Mouse (Mus musculus): ENCODE measurements around the gene Iqcf1.

Gene Iqcf1

DNA sequence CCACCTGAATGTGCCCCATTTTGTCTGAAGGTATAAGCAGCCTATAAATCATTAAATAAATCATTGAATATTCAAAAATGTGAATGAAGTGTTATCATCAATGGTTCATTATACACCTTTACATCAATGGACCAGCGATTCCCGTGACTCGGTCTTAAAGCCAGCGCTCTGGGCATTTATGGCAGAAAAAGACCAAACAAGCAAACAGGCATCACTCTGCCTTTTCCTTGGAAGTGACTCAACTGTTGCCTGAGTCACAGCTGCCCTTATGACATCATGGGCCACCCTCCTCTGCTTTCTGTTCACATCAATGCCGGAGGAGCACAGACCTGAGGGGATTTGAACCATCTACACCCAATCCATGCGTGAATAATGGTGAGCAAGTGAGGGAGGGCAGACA is at the start of gene Iqcf1:
Gene Iqcf1, plus strand, starts transcription at position 301 of the 400 bp plus-strand sequence.
- DNase-seq, result peak; percentile 76

DNA sequence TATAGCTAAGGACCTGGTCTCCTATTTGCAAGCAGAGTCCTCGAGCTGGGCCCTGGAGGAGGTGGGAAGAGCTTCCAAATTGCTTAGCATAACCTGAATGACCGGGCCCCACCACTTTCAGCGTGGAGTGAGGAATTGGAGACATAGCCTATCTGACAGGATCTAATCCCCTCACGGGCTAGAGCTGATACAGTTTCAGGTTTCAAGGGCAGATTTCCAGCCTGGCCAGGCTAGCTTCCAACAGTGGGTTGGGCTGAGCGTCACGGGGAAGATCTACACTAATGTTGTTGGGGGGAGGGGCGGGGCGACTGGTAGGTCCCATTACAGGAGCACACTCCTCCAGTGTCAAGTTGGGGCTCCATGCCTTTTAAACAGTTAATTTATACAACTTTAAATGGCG is 49.1 kb upstream of the Iqcf1 start:
- DNase-seq, result peak; percentile 95

DNA sequence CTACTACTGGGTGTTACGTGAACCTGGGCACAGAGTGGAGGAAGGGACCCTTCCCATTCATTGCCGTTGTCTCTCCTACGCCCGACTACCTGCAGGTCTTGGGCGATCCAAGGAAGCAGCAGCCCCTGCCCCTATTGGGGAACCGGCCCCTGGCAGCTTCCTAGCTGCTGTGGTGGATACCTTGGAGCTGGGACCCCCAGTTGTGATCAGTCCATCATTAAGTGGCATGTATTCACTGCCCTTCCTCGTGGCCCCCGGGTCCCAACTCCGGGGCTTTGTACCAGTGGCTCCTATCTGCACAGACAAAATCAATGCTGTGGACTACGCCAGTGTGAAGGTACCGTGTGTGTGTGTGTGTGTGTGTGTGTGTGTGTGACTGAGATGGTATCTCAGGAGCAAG is 48.5 kb upstream of the Iqcf1 start:
- DNase-seq, result peak; percentile 92

DNA sequence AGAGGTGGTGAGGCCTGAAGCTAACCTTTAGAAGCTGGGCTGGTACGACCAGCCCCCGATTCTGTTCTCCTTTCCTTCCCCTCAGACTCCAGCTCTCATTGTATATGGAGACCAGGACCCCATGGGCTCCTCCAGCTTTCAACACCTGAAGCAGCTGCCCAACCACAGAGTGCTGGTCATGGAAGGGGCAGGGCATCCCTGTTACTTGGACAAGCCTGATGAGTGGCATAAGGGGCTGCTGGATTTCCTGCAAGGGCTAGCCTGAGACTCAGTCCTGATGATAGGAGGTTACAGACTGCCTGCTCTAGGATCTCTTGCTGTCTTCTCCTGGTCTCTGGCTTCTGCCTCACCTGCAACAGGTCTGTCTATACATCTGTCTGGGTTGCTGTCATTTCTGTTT is 47.9 kb upstream of the Iqcf1 start:
- peak; percentile 92 for DNase-seq

DNA sequence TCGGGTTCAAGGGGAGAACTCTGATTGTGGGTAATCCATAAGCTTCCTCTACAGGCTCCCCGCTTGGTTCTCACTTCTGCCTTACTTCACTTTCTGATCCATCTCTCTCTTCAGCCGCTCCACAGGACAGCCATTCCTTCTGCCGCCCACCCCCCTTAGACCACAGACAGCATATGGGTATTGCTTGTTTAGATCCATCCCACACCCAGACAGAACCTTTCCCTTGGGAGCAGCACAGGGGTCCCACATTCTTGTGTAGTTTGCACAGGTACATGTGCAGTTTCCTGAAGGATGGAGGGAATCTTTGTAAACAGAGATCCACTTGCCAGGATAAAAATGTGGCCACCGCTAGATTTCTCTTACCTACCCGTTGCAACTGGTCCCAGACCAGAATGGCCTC is 47.4 kb upstream of the Iqcf1 start:
- no peak for DNase-seq

DNA sequence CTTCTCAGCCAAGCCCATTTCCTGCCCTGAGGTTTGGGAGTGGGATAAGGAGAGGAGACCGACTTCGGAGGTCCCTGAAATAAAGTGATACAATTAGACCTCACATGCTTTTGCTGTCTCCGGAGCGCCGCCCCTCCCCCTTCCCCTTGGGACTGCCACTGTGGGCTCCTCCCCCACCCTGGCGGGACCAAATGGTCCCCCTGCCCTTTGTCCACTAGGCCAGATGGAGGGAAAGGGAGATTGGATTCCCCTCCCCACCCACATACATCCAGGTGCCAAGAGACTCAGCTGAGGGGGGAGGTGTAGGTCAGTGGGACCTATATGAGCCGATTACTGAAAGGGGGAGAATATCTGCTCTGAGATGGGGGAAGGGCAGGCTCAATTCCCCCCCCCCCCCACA is 46.9 kb upstream of the Iqcf1 start:
- DNase-seq, result peak; percentile 96

DNA sequence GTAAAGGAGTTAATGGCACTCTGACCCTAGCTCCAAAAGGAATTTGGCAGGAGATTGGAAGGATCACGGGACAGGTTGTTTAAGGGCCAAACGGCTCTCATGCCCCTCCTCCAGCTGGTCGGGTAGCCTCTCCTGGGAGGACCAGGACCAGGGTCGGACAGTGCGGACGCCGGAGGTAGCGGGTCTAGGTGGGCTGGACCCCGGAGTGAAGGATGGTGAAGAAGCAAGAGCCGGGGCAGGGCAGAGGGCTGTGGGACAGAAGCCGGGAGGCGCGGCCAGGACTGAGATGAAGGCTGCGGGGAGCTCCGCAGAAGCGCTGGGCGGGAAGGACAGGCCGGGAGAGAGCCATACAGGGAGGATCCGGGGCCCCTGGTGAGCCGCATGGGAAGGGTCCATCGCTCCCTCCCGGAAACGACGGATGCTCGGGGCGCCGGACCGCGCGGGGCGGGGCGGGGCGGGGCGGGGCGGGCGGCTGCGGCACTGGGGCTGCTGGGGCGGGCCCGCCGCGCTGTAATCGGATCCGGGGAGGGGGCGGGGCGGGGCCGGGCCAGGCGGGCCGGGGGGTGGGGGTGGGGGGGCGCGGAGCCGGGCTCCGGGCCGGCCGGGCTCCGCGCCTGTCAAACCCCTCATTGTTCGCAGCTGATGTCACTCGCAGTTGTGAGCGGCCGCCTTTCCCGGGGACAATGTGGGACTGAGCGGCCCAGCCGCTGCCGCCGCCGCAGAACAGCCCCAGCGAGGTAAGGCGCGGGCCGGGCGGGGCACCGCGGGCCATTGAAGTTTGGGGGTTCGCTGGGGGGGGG is 46.3 kb upstream of the Iqcf1 start, which contains the start of gene Pcbp4:
Gene Pcbp4, plus strand, starts transcription at position 21 of the 800 bp plus-strand sequence.
- peak; percentile 98 for DNase-seq

DNA sequence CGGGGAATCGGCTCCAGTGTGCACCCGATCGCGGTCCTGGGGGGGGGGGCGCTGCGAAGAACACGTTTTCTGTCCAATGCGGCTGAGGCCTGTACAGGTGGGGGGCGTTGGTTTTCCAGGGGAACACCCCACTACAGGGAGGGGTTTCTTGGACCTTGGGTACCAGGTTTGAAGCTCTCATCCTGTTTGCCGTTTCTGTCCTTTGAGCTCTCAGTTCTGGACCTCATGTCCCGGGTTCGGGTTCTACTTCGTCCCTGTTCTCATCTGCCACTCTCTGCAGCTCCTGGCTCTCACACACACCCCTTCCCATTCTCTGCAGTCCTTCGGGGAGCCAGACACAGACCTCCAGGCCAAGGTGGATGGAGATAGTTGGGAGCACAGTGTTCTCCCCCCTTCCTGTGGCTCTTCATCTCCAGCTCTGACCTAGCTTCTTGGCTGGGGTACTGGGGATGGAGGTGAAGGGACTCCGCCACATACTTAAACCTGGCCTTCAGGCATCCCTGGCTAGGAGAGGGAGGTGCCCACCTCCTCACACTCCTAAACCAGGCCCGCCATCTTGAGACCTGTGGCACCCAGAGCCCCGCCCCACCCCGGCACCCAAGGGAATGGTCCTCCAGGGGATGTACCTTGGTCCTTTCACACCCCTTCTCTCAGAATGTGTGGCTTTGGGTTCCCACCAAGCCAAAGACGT is 45.6 kb upstream of the Iqcf1 start:
- peak; percentile 95 for DNase-seq

DNA sequence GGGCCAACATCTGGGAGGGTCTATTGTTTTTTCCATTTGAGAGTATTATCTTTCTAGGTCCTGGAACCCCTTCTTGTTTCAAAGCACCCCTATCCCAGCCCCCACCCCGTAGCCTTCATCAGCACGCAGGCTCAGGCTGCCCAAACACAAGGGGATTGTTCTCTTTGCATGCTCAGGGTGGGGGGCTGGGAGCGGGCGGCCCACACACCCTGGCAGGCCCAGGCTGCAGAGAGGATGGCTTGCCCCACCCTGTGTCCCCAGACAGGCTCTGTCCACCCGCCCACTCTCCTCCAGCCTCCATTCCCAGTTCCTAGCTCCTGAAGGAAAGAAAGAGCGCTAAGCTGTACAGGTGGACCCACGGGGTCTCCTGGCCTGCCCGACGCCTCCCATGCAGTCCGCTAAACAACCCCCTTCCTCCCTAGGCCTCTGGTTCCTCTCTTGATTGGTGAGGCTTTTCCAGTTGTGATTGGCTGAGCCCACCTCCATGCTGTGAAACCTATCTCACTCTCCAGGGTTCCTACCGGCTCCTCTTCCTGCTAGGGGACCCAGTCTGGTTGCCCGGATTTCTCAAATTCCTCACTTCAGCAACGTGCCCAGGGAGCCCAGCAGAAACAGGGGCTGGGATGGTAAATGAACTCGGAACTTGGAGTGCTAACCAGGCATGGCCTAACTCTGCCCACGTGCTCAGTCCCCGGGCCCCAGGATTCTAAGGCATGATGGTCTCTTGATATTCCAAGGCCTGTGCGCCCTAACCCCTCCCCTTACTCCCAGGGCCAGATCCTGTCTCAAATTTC is 44.7 kb upstream of the Iqcf1 start:
- DNase-seq, result peak; percentile 95

DNA sequence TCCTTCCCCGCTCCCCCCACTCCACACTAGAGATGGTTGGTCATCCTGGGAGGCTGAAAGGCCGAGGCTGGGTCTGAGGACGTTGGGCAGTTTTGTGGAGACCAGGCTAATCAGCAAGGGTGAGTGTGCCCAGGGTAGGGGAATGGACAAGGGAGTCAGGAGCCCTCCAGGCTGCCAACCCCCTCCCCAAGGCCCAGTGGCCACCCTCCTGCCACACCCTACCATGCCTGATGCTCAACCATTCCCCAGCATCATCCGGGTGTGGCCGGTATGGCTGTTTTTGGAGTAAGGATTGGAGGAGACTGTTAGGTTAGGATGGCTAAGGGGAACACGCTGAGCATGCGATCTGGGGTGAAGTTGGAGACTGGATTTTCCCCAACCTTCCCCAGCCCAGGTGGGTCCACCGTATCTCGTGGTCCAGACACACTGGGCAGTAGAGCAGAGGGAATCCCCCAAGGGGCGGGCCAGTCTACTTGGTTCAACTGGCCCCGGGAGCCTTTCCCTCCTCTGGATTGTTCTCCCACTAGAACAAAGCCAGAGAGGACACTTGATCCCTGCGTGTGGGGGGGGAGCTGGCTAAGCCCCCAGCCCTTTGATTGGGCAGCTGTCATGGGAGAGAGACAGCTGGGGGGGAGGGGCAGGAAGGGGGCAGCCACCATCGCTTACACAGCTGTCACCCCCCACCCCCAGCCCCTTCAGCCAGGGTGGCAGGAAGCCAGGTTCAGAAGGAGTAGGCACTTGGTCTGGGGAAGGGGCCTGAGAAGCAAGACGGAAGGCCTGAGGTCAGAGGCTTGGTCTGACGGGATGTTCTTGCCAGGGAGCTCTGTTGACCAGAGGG is 43.2 kb upstream of the Iqcf1 start:
- DNase-seq, result peak; percentile 93

DNA sequence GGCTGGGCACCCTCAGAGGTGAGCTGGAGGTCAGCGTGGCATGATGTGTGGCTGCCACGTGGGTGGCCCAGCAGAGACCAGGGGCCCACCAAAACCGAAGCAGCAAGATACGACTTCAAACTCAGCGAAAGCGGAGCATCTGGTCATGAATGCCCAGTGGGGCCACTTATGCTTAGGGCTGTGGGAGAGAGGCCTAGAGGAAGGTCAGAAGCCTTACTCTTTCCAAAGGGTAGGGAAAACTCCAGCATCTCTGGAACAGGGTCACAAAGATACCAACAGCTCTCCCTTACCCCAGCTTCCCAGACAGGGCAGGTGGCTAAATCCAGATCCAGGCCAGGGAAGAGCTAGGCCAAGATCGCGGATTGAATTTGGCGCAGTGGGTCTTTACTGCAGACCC is 42.6 kb upstream of the Iqcf1 start:
- DNase-seq, result no peak

DNA sequence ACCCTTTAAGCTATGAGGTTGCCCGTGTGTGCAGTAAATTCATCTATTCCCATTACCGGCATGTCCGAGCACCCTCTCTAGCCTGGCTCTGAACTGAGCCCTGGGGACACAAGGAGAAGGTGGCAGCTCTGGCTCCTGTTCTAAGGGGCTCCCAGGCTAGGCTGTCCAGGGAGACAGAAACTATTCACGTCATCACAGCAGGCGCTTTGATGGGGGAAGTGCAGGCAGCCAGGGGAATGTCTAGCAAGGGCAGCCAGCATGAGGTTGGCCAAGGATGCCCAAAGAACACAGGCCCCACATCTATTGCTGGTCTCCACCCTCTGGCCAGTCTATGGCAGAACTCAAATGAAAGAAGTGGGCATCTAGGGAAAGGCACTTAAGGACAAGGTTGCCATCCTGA is 41.8 kb upstream of the Iqcf1 start:
- peak; percentile 97 for DNase-seq

DNA sequence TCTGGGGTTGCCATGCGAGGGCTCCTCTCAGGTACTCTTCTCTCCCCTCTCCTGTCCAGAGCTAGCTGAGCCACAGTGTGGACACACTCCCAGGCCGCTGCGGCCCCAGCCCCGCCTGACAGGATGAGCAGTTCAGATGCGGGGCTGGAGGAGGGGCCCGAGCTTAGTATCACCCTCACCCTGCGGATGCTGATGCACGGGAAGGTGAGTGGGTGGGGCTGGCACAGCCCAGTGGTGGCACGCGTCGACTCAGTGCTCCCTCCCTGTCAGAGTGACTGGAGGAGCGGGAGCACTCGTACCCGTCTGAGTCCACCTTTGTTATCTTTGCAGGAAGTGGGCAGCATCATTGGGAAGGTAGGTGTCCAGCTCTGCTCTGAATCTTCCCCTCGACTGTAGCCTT is 39.8 kb upstream of the Iqcf1 start:
- peak; percentile 90 for DNase-seq

DNA sequence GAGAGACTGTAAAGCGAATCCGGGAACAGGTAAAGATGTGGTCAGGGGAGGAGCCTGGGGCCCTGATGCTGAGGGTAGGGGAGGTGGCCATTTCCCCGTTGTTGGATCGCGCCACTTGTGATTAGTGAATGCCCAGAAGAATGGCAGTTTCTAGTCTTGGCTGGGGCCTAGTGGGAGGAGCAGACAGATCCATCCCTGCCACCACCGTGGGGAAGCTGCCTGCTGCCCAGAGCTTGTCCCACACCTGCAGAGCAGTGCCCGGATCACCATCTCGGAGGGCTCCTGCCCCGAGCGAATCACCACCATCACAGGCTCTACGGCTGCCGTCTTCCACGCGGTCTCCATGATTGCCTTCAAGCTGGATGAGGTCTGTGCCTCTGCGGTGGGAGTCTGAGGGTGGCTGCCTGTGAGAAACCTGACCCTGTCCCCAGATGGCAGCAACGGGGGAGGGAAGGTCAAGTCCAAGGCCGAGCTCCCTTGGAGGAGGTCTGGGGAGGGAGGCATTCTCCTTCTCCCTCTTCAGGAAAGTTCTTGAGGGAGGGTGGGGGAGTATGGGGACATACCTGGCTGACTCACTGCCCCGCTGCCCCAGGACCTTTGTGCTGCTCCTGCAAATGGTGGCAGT is 39.3 kb upstream of the Iqcf1 start:
- DNase-seq, result no peak

DNA sequence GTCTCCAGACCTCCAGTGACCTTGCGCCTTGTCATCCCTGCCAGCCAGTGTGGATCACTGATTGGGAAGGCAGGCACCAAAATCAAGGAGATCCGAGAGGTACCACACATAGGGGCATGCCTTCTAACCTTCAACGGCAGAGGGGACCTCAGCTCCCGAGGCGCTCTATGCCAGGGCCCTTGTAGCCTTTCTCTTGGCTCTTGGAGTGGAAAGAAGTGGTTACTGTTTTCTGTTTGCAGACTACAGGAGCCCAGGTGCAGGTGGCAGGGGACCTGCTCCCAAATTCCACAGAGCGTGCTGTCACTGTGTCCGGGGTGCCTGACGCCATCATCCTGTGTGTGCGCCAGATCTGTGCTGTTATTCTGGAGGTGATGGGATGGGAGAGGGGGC is 38.7 kb upstream of the Iqcf1 start:
- DNase-seq, result no peak

DNA sequence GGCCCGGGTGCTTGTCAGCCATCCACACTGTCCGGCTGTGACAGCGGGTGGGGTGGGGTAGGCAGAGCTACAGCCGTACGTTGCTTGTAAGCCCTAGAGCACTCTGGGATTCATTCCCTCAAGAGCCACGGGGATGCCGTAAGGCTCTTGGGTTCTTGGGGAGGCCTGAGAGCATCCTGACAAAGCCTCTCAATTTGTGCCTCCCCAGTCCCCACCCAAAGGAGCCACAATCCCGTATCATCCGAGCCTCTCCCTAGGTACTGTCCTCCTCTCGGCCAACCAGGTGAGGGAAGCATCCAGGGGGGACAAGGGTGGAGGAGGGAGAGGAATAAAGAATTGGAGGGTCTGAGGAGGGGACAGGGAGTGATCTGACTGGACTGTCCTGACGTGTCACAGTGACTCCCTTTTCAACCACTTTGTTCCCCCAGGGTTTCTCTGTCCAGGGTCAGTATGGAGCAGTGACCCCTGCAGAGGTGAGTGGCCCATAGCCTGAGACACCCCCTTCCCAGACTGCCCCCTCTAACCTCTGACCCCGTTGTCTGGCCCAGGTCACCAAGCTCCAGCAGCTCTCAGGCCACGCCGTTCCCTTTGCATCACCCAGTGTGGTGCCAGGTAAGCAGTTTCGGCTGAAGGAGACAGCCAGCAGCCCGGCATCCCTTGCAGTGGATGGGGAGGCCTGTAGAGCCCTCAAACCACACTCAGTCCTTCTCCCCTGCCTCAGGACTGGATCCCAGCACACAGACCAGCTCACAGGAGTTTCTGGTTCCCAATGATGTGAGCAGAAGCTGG is 37.9 kb upstream of the Iqcf1 start:
- DNase-seq, result no peak

DNA sequence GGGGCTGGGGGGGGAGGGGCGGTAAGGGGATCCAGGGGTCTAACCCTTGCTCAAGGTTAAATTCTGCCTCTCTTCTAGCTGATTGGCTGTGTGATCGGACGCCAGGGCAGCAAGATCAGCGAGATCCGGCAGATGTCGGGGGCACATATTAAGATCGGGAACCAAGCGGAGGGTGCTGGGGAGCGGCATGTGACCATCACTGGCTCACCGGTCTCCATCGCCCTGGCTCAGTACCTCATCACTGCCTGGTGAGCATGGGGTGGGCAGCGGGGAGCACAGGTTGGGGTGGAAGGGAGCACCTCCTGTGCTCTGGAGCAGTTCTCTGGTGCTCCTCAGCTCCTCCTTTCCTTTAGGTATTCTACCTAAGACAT is 37.4 kb upstream of the Iqcf1 start:
- peak; percentile 87 for DNase-seq

DNA sequence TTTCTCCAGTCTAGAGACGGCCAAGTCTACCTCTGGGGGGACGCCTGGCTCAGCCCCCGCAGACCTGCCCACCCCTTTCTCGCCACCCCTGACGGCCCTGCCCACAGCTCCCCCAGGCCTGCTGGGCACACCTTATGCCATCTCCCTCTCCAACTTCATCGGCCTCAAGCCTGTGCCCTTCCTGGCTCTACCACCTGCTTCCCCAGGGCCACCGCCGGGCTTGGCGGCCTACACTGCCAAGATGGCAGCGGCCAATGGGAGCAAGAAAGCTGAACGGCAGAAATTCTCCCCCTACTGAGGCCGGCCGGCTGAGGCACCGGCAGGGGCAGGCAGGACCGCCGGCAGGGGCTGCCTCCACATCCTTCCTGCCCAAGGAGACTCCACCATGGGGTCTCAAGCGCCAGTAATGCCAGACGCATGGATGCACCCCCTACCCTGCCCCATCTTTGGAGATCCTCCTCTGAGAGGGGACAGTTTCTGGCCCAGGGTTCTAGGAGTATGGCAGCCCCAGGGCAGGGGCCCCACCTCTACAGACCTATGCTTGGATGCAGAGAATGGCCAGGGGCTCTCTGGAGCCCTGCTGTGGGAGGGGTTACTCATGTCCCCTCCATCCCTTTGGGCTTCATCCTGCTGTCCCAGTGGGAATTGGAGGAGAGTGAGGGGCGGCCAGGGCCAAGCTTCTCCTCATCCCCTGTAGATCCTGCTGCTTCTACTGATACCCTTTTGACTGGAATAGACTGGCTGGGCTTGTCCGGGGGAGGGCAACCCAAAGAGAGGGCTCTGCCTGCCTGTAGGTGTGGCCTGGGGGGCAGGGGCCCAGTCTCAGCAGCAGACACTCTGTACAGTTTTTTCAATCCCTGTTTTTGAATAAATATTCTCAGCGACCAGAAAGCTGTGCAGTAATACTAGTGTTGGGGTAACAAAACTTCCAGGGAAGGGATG is 36.4 kb upstream of the Iqcf1 start:
- peak; percentile 92 for DNase-seq

DNA sequence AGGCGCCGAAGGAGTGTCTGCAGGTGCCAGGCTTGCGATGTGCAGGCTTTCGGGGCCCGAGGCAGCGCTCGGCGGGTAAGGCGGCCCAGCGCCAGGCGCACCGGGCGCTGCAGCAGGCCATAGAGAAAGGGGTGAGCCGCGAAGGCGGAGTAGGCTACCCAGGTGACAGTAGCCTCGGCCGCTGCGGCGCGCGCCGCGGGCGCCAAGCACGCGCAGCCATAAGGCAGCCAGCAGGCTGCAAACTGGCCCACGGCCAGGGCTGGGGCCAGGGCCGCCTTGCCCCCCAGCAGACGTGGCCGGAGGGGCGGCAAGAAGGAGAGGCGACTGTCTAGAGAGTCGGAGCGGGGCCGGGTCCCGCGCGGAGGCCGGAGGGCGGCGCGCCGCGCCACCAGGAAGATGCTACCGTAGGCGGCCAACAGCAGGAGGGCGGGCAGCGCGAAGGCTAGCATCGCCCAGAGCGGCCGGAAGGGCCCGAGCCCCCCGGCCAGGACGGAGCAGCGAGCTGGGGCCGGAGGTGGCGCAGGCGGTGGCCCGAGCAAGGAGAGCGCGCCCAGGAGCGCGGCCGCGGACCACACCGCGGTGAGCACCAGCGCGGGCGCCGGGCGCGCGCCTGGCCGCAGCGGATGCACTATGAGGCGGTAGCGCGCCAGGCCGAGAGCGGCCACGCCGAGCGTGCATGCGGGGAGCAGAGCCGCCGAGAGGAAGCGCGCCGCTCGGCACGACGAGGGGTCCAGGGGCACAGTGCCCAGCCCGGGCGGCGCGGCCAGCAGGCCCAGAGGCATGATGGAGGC is 34.8 kb upstream of the Iqcf1 start:
- peak; percentile 97 for DNase-seq
